Mouse (Mus musculus) megakaryocyte-erythroid progenitor cell, adult 5-6 weeks (primary cell): Measurements from ENCODE around the gene Kdm2b. TPM values are rescaled to one million over a fixed set of nuclear protein-coding genes. Genes with fewer than 3 reads are reported as not detected.
"Not testable (repeated sequence)": the region's sequence is repeated elsewhere in the genome, so short reads cannot be mapped to it uniquely, and the experiment has no call there.

ENCODE experiments used
- ATAC-seq: replicated peaks from 2 replicates; pipeline ENCODE4 v1.8.0; 2016; ENCODE audit warnings: mild to moderate bottlenecking, inconsistent platforms; ENCODE audit not compliant: severe bottlenecking, poor library complexity, low FRiP score, low TSS enrichment
- total RNA-seq, 2 experiments: library from RNA; stranded (forward) in 1 of 2; stranded (reverse) in 1 of 2; fragments of 200-1000, 215-1000 nt in 1 of 2; fragments of >200 nt in 1 of 2; fragmentation: Nextera tagmentation in 1 of 2; gene quantifications; 2 replicates each; pipeline ENCODE4 v1.2.3; 2014 to 2017

The Kdm2b gene
- total RNA-seq, 2 experiments from 2014 or later: 58.8 to 64.0 TPM

DNA sequence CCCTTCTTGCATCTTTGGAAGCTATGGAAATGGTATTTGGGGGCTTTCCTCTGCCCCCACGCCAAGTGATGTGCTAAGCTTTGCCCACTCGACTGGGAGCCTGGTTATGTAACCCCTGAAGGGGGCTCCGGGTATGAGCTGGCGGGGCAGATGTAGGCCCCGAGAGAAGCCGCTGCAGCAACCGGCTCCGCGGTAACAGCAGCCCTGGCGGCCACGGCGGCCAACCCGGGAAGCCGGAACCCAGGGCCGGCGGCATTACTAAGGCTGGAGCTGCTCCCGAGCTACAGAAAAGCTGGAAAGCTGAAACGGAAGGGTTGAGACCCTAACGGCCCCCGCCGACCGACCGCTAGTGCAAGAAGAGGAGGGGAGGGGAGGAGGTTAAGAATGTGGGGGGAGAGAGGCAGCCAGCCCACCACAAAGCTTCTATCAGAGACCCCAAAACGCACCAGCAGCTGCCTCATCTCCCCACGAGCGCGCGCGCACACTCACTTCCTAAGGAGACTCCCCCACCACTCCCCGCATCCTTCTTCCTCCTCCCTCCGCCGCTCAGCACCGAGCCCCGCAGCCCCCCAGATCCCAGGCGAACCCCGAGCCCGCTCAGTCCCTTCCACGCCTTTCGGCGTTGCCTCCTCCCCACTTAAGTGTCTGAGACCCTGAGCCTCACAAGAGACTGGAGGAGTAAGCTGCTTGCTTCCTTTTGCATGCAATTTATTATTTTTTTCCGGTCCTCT, 1.4 kb downstream of the Kdm2b start:
- 0 out of 2 replicates have a peak, but pooled peaks have one; percentile 23 for ATAC-seq

DNA sequence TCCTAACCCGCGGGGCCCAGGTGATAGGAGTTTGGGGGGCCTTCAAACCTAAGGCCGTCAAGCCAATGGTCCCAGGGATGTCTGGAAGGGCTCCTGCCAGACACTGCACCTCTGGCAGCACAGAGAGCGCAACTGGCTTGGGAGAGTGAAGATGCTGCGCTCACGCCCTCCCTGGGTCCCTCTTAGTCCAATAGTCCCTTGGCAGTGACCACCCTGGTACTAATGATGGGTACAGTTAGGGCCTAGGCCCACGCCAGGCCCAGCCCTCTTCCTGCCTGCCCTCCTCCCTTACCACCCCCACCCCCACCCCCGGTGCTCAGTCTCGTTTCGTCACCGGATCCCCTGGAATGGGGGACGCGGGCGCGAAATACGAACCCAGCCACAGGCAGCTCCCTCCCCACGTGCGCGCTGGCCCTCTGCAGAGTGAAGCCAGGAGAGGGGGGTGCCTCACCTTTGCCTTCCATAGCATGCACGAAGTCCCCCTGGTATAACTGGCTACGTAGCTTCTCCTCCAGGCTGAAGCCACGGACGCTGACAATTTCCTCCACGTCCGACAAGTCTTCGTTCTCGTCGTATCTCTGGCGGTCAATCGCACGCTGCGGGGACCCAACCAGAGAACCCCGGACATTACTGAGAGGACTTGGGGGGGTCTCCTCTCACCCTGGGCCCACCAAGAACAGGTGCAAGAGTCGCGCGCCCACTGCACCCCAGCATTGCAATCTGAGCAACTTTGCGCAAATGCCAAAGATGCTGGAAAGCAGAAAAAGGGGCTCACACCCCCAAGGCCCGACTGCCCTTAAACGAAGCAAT, 2.2 kb downstream of the Kdm2b start:
- 0 out of 2 replicates have a peak, but pooled peaks have one; percentile 14 for ATAC-seq

DNA sequence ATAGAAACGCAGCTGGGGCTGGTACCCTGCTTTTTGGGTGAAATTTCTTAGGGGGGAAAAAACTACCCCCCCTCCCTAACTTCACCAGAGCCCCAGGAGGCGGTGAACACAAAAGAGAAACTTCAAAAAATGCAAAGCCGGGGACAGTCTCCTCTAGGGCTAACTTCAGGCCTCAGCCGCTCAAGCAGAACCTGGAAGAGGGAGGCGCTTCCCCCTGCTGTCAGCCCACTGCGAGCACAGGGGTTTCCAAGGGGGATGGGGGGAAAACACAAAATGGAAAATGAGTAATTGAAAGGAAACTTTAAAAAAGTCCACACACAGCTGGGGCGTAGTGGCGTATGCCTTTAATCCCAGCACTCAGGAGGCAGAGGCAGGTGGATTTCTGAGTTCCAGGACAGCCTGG, 3.5 kb downstream of the Kdm2b start:
- ATAC-seq: no peak

DNA sequence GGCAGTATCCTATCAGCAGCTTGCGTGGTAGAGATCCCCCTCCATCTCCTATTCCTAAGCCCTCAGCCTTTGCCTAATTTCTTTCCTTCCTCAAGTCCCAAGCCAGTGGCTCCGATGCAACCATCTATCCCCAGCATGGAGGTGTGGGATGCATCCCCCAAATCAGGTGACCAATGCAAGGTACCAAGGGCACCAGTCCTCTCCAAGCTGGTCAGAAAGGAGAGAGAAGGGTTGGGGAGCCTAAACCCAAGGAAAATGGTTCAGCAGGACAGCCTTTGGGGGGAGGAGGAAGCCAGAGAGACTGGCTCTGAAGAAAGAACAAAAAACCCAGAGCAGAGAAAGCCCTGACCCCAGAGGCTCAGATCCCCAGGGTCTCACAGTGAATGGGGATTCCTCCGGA, 4.3 kb downstream of the Kdm2b start:
- no peak for ATAC-seq

DNA sequence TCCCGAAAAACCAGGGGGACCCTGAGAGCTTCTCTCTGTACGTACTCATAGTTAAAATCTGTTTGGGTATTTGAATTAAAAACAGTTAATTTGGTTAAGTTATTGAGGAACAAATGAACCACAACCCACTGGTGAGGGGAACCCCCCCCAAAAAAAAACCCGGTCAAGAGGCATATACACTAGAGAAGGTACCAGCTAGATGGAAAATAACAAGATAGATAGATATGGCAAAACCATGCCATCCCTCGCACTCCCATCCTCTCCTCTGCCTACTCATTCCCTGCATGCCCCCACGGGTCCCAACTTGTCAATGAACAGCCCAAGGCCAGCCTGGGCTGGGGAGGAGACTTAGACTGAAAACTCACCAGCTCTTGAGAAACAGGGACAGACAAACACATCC, 5.1 kb downstream of the Kdm2b start:
- ATAC-seq: no peak

DNA sequence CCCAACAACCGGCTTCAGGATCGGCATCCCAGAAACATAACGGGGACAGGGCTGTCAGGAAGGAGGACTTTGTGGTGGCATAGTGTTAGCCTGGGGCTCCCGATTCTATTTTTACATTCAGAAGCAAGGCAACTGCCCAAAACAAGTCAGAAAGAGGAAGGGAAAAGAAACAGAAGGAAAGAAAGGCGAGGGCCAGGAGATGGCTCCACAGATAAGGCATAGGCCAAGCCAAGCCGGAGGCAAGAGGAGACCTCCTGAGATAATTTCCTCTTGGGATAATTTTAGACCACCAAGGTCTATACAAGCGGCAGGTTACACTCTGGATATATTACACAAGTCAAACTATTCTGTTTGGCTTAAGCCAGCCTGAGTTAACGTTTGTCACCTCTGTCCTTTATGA, 10.7 kb downstream of the Kdm2b start:
- no peak for ATAC-seq

DNA sequence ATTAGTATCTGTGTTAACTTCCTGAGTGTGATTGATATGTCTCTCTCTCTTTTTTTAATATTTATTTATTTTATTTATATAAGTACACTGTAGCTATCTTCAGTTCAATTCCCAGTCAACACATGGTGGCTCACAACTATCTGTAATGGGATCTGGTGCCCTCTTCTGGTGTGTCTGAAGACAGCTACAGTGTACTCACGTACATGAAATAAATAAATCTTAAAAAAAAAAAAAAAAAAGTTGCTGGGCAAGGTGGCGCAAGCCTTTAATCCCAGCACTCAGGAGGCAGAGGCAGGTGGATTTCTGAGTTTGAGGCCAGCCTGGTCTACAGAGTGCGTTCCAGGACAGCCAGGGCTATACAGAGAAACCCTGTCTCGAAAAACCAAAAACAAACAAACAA, 14.9 kb downstream of the Kdm2b start:
- ATAC-seq: not testable (repeated sequence)

DNA sequence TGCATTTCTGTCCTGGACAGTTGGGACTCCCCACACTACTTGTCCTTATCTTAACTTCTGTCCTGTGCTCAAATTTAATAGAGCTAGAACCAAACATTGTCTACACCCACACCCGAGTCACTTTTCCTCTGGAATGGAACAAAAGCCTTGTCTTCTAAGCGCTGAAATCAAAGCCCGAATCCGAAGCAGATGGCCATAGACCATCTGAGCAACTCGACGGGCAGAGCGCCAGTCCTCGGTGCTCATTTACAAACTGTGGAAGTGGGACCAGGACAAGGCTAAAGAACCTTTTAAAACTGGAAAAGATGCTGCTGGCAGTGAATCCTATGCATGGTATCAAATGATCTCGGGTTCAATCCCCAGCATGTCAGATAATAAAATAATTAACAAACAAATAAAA, 17.5 kb downstream of the Kdm2b start:
- ATAC-seq: no peak

DNA sequence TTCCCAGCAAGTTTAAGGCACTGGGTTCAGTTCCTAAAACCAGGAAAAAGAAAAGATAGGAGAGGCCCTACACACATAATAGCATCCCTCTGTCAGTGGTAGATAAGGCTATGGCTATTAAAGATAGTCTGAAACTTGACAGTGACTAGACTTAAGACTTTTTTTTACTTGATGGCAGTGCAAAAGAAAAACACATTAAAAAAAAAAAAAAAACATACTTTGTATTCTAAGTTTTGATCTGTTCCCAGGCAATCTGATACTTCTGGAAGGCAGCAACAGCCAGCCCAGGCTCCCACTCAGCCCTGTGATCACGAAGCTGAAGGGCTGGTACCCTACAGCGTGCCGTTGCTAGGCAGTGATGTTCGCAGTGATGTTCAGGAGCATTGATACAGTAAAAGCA, 18.2 kb downstream of the Kdm2b start:
- ATAC-seq: peak; percentile 31; the same call in 1 of the 2 replicates

DNA sequence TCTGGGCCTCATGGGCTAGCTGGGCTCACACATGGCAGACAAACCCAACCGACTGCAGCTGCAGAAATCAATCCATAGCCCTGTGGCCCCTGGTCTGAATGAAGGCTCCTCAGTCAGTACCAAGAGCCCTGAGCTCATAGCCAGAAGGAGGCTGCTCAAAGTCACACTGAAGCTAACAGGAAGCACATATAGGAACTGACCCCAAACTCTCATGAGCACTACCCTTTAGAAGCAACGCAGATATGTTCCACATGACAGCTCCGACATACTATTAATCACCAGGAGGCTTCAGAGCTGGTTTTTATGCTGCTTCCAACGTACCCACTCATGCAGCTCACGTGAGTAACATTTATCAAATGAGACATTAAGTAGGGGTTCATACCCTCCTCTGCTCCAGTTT, 19.6 kb downstream of the Kdm2b start:
- ATAC-seq: no peak

DNA sequence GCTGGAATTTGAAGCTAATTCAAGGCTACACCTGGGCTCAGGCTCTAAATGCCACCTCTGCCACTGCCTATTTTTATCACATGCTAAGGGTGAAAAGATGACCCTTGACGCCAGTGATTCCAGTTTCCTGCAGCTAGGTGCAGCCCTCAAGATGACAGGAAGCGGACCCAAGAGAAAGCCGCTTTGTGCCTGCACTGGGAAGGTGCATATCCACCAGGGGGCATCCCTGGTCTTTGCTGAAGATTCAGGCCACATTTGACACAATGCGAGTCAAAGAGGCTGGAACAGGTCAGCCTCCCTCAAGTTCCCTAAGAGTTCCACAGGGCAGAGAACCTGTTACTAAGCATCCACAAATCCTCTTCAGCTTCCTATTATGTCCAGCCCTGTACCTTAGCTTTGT, 21.3 kb downstream of the Kdm2b start:
- peak; percentile 57; the same call in 1 of the 2 replicates for ATAC-seq

DNA sequence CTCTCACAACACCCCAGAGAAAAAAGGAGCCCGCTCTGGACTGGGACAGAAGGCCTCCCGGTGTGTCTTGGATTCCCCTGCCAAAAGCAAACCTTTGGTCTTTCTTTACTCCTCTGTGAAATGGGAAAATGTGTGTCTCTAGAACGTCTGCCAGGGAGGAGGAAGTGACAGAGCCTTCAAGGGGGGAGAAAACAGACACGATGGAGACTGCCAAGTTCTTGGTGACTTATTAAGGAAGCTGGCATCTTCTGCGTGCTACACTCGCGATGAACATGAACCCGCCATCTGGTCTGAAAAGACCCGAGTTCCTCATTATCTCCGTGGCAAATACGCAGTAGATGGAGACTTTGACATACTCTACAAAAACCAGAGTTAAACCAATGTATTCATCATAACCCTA, 24.2 kb downstream of the Kdm2b start:
- no peak for ATAC-seq

DNA sequence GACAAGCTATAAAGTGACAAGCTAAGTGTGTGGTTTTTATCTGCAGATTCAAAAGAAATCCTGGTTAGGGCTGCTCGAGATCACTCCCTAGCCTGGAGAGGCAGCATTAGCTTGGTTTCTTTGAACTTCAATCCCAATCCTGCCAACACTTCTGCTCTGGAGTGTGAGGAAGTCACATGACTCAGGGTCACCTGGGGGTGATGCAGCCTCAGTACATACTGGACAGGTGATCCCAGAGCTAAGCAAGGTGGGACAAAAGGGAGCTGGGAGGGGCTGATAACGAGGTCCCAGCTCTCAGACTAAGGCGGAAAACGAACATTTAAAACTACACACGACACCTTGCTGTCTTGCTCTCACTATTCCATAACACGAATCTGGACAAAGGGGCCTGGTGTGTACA, 24.8 kb downstream of the Kdm2b start:
- no peak for ATAC-seq

DNA sequence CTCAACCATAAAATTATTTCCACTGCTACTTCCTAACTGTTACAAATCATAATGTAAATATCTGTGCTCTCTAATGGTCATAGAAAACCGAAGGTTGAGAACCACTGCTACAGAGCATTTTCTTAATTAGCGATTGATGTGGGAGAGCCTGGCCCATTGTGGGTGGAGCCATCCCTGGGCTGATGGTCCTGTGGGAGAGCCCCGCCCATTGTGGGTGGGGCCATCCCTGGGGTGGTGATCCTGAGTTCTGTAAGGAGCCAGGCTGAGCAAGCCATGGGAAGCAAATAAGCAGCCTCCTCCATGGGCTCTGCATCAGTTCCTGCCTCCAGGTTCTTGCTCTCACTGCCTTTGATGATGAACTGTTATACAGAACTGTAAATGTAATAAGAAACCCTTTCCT, 27.7 kb downstream of the Kdm2b start:
- ATAC-seq: no peak

DNA sequence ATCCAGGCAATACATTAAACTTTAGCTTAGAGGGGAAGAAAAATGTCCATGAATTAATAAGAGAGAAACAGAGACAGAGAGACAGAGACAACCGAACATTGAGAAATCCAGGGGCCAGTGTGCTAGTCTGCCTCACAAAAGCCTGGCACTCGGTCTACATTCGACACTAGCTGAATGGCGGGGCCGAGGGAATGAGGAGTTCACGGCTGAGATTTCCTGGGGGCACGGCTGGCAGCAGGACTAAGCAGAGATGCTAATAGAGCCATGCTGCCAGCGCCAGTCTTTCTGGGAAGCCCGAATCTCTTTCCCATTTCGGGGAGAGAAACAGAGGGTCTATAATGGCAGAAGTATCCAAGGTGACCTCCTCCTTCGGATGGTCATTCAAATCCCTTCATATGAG, 30.2 kb downstream of the Kdm2b start:
- no peak for ATAC-seq

DNA sequence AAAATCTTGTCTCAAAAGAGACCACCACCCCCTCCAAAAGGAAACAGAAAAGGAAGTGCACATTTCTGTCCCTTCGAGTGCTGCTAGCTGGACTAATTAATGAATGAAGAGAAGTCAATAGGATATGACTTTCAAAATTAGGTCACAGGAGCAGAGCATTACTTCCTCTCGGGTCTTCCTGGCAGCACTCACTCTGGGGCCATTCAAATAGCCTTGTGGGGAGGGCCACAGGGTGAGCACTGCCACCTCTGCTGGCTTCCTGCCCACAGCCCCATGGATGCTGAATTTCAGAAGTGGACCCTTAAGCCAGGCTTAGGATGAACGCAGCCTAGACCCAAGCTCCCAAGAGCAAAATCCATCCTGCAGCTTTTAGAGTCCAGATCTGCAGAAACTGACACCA, 33.6 kb downstream of the Kdm2b start:
- ATAC-seq: no peak

DNA sequence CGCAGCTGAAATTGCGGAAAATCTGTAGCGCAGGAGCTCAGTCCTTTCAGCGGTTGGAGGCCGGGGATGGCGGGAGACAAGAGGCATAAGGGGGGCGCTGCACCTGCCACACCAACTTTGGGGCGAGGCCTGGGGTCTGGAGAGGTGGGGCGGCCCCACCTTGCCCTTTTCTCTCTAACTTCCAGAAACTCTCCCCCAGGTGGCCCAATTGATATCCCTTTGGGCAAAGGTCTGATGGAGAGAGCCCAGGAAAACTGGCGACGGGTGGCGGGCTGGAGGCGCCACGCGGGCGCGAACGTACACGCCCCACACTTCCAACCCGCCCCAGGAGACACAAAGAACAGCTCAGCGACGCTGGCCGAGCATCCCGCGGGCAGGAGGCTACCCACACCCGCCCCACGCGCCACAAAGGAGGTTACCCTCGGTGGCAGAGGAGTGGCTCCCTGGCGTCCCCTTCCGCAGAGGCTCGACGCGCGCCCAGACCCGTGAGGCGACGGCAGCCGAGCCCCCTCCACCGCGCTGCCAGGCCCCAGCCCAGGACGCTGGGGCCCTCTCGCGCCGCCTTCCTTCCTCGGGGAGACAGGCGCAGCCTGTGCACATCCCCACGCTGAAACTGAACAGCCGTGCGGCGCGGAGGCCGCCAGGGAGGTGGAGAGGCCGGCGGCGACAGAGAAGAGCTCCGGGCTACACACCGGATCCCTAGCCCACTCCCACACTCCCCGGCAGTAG, 37.5 kb downstream of the Kdm2b start:
- ATAC-seq: peak; percentile 19

DNA sequence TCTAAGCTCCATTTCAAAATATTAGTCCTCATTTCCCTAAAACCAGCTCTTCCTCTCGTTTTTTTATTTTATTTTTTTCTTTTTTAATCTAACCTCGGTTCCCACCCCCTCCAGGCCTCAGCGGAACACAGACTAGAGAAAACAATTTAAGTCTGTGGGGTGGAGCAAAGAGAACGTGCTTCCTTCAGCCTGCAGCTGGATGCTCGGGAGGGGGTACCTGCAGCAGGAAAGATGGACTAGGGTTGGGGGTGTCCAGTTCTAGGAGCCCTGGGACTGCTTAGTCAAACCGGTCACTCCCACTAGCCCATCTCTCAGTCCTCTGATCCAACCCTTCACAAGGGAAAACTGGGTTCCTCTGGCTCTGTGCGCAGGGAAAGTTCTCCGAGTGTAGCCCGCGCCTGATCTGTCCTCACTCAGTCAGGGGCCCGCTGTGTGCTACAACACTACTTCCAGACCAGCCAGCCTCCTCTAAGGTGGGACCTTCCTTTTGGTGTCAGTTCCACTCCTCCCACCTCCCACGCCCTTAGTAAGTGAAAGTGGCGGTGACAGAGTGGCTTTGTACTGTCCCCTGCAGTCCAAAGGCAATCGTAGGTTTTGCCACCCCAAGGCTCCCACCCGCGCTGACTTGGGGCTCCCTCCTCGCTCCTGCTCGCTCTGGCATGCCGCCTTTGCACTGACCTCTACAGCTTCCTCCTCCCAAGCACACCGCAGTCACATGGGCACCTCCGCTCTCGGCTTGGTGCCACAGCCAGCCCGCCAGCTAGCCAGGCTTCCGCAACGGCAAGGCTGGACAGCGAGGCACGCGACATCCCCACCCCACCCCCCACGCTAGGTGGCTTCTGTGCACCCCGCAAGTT, 38.3 kb downstream of the Kdm2b start:
- ATAC-seq: peak; percentile 50

DNA sequence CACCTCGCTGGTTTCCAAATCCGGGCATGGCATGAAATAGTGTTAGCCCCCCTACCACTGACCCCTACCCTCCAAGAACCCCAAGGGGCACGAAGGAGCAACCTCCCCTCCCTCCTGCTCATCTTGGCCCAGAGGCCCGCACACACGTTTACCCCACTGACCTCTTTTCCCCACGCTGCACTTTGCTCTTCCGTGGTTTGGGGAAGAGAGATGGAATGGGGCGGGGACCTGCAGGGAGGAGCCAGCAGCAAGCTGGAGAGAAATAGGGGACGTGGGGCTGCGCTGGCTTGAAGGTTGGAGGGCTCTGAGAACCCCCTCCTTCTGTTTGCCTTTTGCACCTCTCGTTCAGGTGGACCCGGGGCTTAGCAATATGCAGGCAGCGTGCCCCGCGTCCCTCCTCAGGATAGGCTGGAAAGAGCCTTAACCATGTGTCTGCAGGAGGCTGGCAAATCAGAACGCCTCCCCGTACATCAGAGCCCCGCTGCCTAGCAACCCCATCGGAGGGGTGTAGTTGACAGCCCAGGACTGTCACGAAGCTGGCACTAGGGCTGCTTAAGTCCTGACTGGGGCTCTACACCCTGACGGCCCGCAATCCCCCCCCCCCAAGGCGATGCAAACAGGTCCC, 39.2 kb downstream of the Kdm2b start:
- ATAC-seq: 0 out of 2 replicates have a peak, but pooled peaks have one; percentile 31
